Mouse (Mus musculus) embryonic fibroblast, embryonic 13.5 days (primary cell): ENCODE results near the gene Lmod1.

Source experiments
- CTCF ChIP-seq: IDR thresholded peaks from 2 replicates; pipeline ENCODE4 v1.5.1; 2011; ENCODE audit warnings: mild to moderate bottlenecking, control low read depth, low read length, moderate library complexity, borderline replicate concordance; ENCODE audit not compliant: insufficient read depth
- POLR2A ChIP-seq: IDR thresholded peaks from 2 replicates; pipeline ENCODE4 v1.6.1; 2011; ENCODE audit warnings: low read depth, mild to moderate bottlenecking, control low read depth, low read length, moderate library complexity

DNA sequence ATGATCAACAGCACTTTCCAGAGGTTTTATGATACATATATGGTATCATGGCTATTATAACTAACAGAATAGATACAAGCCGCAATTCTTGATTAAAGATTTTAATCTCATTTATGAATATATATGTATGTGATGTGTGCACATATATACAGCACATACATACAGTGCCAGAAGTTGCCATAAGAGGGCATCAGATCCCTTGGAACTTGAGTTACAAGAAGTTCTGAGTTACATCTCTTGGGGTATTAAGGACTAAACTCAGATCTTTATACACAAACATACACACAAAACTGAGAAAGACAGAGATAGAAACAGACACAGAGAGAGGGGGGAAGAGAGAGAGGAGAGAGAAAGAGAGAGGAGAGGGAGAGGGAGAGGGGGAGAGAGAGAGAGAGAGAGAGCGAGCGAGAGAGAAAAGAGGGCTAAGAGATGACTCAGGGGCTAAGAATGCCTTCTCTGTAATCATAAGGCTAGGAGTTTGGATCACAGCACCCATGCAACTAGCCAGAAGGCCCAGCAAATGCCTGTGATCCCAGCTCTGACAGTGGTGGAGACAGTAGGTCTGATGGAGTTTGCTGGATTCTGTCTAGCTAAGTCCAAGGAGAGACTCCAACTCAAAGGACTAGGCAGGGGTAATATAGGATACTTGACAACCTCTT is 77.0 kb downstream of the Lmod1 start:
- TF ChIP-seq CTCF: no peak
- TF ChIP-seq POLR2A: no peak
